Mouse (Mus musculus) forebrain, embryonic 11.5 days (tissue): Measurements from ENCODE around the gene Nme4. TPM values are rescaled to one million over a fixed set of nuclear protein-coding genes. Genes with fewer than 3 reads are reported as not detected.

ENCODE experiments used
- ATAC-seq: fragments of 200-750 bp; cut with Nextera tagmentation; replicated peaks from 2 replicates; pipeline ENCODE4 v1.8.0; 2017; ENCODE audit warnings: moderate TSS enrichment; ENCODE audit not compliant: low FRiP score
- DNase-seq: peaks from one replicate; pipeline ENCODE4 v3.0.0-alpha.2; 2017; ENCODE audit warnings: low spot score
- H3K27ac ChIP-seq: fragments of 300-500 bp; sonication (generic); 2 replicates; pipeline ENCODE4 v1.5.1; 2014; ENCODE audit warnings: low read depth, low read length
- H3K27me3 ChIP-seq: fragments of 300-500 bp; sonication (generic); 2 replicates; pipeline ENCODE4 v1.6.1; 2014; ENCODE audit warnings: mild to moderate bottlenecking, low read length, mixed read lengths; ENCODE audit not compliant: control insufficient read depth, insufficient read depth
- H3K36me3 ChIP-seq: fragments of 300-500 bp; sonication (generic); 2 replicates; pipeline ENCODE4 v1.6.1; 2014; ENCODE audit warnings: mild to moderate bottlenecking, low read length, moderate library complexity, mixed read lengths; ENCODE audit not compliant: control insufficient read depth, insufficient read depth
- H3K4me1 ChIP-seq: fragments of 300-500 bp; sonication (generic); replicated peaks from 2 replicates; pipeline ENCODE4 v1.6.1; 2014; ENCODE audit warnings: low read length, mixed read lengths; ENCODE audit not compliant: control insufficient read depth, insufficient read depth
- H3K4me2 ChIP-seq: fragments of 300-500 bp; sonication (generic); 2 replicates; pipeline ENCODE4 v1.6.1; 2014; ENCODE audit warnings: low read depth, mild to moderate bottlenecking, low read length, moderate library complexity, mixed read lengths; ENCODE audit not compliant: severe bottlenecking
- H3K4me3 ChIP-seq: fragments of 300-500 bp; sonication (generic); 2 replicates; pipeline ENCODE4 v1.5.1; 2014; ENCODE audit warnings: low read depth, low read length
- H3K9ac ChIP-seq: fragments of 300-500 bp; sonication (generic); 2 replicates; pipeline ENCODE4 v1.6.1; 2014; ENCODE audit warnings: low read length
- H3K9me3 ChIP-seq: fragments of 300-500 bp; sonication (generic); 2 replicates; pipeline ENCODE4 v1.6.1; 2016; ENCODE audit warnings: low read length, mixed read lengths; ENCODE audit not compliant: control insufficient read depth
- WGBS: fragments of 180-500 bp; shearing (Covaris S2); extraction: QIAGEN DNeasy Blood & Tissue Kit; methylation state at CpG from one replicate; pipeline ENCODE4 v1.1.7; 2014; 5-methylcytosine and 5-hydroxymethylcytosine counted together
- polyA plus RNA-seq: library from polyadenylated mRNA; unstranded; fragments of >200 nt; fragmentation: Nextera tagmentation; extraction: Ambion mirVana; gene quantifications from 2 replicates; pipeline ENCODE4 v1.2.1, GENCODE M21; 2014

Gene Nme4
- polyA plus RNA-seq, 1 experiment from 2014 or later = 74.6 TPM

DNA sequence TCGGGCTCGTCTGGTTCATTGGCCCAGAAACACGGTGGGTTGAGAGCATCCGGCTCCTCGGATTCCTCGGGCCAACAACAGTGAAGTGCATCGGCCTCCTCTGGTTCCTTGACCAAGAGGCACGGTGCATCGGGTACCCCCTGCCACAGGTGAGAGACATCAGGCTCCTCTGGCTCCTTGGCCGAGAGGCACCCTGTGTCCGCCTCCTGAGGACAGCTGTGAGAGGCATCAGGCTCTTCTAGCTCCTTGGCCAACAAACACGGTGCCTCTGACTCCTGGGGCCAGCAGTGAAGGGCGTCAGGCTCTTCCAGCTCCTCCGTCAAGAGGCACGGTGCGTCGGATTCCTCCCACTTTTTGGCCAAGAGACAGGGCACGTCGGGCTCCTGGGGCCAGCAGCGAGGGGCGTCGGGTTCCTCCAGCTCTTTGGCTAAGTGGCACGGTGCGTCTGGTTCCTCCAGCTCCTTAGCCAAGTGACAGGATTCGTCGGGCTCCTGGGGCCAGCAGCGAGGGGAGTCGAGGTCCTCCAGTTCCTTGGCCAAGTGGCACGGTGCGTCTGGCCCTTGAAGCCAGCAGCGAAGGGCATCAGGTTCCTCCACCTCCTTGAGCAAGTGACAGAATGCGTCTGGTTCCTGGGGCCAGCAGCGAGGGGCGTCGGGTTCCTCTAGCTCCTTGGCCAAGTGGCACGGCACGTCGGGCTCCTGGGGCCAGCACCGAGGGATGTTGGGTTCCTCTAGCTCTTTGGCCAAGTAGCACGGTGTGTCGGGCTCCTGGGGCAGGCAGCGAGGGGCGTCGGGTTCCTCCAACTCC is 27.2 kb downstream of the Nme4 start:
- DNase-seq (peak; percentile 64), ATAC-seq (0 out of 2 replicates have a peak, but pooled peaks have one; percentile 7)
- peak overlapping the region; percentile 83 for H3K9ac ChIP-seq
- WGBS = 2% methylated on average over 44 of the region's 44 CpGs
- no peaks in the 10 kb centered on the region for H3K9me3 ChIP-seq
- no peaks in the 10 kb centered on the region; the same call in 1 of the 2 replicates for H3K27me3 ChIP-seq
- peak overlapping the region; percentile 98 for H3K4me2 ChIP-seq
- H3K36me3 ChIP-seq = 0 out of 2 replicates have a peak, but pooled peaks cover 3% of the 10 kb centered on the region
- H3K4me1 ChIP-seq = peaks cover 13% of the 10 kb centered on the region
- H3K27ac ChIP-seq = no peak overlapping the region
- peak overlapping the region; percentile 72 for H3K4me3 ChIP-seq

DNA sequence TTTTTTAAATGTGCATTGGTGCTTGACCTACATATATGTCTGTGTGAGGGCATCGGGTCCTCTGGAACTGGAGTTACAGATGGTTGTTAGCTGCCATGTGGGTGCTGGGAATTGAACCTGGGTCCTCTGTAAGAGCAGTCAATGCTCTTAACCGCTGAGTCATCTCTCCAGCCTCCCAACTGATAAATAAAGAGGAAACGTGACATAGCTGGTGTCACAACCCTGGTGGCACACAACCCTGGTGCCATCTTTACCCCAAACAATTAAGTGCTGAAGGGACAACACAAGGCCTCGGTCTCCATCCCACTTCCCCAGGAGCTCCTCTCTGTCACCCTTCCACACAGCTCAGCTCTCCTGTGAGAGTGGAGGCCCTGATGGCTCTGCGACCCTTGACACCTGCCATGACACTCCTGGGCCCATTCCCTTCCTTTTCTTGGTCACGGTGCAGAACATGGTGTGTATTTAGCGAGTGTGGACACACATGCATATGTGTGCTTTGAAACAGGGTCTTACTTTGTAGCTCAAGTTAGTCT is 28.8 kb downstream of the Nme4 start:
- WGBS = 92% methylated on average over 7 of the region's 7 CpGs
- Histone ChIP-seq H3K9me3 (no peaks in the 10 kb centered on the region), H3K9ac (no peak overlapping the region; the same call in 1 of the 2 replicates), H3K27ac (no peak overlapping the region), H3K27me3 (no peaks in the 10 kb centered on the region), H3K4me2 (peak overlapping the region; percentile 98), H3K4me3 (peak overlapping the region; percentile 72), H3K36me3 (0 out of 2 replicates have a peak, but pooled peaks cover 3% of the 10 kb centered on the region), H3K4me1 (peaks cover 13% of the 10 kb centered on the region)
- ATAC-seq (no peak), DNase-seq (no peak)

DNA sequence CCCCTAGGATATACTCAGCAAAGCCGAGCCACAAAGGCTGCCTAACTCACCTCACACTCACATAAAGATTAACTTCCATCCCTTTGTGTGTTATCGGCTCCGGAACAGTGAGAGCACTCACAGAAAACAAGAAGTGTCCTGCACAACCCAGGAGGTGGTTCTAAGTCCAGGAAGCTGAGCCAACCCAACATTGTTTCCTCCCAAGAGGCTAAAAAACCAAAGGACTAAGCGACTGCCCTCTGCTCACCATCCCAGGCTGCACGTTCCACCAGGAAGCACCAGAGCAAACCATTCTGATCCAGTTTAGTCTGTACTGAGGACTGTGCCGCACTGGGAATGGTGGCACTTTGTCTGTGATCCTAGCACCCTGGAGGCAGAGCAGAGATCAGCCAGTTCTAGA is 30.5 kb downstream of the Nme4 start:
- DNase-seq = no peak
- no peaks in the 10 kb centered on the region for H3K9me3 ChIP-seq
- no peaks in the 10 kb centered on the region for H3K27me3 ChIP-seq
- 79% methylated on average over 6 of the region's 6 CpGs for WGBS
- no peak overlapping the region for H3K4me3 ChIP-seq
- H3K27ac ChIP-seq = no peak overlapping the region
- no peak for ATAC-seq
- H3K36me3 ChIP-seq = 0 out of 2 replicates have a peak, but pooled peaks cover 3% of the 10 kb centered on the region
- peaks cover 13% of the 10 kb centered on the region for H3K4me1 ChIP-seq
- no peak overlapping the region for H3K9ac ChIP-seq
- 0 out of 2 replicates have a peak overlapping the region, but pooled peaks have one; percentile 6 for H3K4me2 ChIP-seq

DNA sequence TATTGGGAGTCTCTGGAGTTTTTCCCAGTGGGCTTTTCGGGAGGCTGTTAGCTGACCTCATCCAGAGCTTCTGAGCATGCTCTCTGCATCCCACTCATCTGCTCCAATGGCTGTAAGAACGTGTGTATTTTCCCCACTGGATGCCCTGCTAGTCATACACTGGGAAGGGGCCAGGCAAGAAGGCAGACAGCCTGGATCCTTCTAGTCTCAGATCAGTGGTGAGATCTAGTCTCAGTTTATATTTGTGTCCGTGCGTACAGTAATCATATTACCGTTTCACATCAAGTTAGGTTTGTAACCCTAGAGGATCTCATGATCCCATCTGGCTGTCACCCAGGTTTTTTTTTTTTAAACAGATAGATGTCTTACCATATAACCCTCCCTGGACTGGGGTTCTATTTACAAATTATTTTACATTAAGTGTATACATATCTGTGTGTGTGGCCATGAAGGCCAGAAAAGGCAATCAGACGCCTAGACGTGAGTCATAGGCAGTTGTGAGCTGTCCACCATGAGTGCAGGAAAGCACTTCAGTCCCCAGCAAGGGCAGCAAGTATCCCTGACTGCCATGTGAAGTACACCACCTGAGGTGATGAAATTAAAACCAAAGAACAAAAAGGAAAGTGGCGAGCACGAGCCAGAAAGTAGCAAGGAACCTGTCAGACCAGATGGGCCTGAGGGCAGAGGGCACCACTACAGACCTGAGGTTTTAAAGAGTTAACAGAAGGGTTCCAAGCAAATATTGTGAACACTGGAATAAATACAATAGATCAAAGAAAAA is 37.4 kb downstream of the Nme4 start:
- no peak overlapping the region for H3K4me3 ChIP-seq
- DNase-seq = no peak
- no peak overlapping the region for H3K4me2 ChIP-seq
- no peak overlapping the region for H3K9ac ChIP-seq
- no peaks in the 10 kb centered on the region for H3K9me3 ChIP-seq
- H3K27ac ChIP-seq = no peak overlapping the region
- ATAC-seq = no peak
- no peaks in the 10 kb centered on the region for H3K27me3 ChIP-seq
- H3K4me1 ChIP-seq = 0 out of 2 replicates have a peak, but pooled peaks cover 2% of the 10 kb centered on the region
- 84% methylated on average over 9 of the region's 9 CpGs for WGBS
- H3K36me3 ChIP-seq = peaks cover 3% of the 10 kb centered on the region; the same call in 1 of the 2 replicates

DNA sequence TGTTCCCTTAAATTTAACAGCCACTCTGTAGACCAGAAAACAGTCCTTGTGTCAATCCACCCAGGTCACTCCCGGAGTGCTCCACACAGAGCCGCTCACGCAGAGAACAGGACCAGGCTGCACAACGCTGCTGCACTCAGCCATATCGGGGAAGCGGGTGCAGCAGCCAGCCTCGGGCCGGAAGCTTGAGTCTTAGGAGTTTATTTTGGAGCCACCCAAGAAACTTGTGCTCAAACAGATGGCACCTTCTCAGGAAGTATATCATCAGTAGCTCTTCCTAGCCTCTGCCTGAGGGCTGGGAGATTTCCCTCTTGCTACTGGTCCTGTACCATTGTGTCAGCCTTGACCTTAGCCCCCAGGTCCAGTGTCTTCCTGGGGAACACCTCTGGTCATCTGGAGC is 38.1 kb downstream of the Nme4 start:
- no peak overlapping the region for H3K4me3 ChIP-seq
- 94% methylated on average over 8 of the region's 8 CpGs for WGBS

DNA sequence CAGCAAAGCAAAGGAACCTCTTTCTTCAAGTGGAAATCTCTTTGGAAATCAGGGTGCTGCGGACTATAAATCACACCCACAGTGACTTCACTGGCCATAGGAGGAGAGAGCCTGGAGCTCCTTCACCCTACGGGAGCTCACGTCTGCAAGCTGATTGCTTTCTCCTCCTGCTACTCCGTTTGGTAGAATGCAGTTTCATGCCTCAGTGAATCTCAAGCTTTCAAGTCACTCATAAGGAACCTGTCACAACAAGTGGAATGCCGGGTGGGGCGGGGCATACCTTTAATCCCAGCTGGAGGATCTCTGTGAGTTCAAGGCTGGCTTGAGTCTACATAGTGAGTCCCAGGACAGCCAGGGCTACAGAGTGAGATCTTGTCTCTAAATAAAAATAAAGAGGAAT is 40.2 kb downstream of the Nme4 start:
- H3K9ac ChIP-seq = no peak overlapping the region

More for the DNA sequence above, 38.1 kb downstream of the Nme4 start:
- Histone ChIP-seq H3K4me2 (no peak overlapping the region), H3K36me3 (peaks cover 3% of the 10 kb centered on the region; the same call in 1 of the 2 replicates), H3K4me1 (0 out of 2 replicates have a peak, but pooled peaks cover 2% of the 10 kb centered on the region), H3K27ac (no peak overlapping the region), H3K9me3 (no peaks in the 10 kb centered on the region), H3K27me3 (no peaks in the 10 kb centered on the region), H3K9ac (no peak overlapping the region)
- no peak for DNase-seq
- no peak for ATAC-seq

DNA sequence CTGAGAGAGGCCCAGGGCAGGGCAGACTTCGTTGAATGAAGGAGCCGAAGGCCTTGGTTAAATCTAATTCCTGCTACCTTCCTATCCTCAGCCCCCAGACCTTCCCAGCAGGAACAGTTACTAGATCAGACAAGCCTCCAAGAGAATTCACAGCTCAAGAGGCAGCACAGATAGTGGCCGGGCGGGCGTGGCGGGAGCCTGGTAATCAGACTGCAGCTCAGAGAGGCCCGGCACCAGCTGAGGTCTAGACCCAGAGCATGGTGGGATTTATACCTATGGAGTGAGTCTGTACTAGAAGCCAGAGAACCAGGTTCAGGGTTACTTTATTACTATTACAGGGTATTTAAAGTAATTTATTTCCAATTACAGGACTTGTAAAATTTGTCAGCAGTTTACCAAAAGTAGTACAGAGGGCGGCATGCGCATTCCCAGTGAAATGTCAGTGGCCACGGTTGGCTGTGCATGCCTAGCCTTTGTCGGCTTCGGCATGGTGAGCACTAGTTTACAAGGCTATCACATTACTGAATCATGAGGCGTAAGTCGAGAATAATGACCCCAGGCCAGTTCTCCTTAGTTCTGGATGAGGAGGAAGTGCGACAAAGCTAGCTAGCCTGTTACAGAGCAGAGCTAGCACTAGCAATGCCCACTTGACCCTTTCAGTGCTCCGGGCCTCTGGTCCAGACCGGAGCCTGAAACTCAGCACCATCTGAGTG is 41.1 kb downstream of the Nme4 start:
- ATAC-seq (no peak), DNase-seq (no peak)
- peaks cover 3% of the 10 kb centered on the region; the same call in 1 of the 2 replicates for H3K36me3 ChIP-seq

More for the DNA sequence above, 40.2 kb downstream of the Nme4 start:
- H3K27me3 ChIP-seq = no peaks in the 10 kb centered on the region
- ATAC-seq (no peak), DNase-seq (no peak)
- 47% methylated on average over 6 of the region's 6 CpGs for WGBS
- no peaks in the 10 kb centered on the region for H3K9me3 ChIP-seq
- H3K36me3 ChIP-seq = peaks cover 3% of the 10 kb centered on the region; the same call in 1 of the 2 replicates
- H3K4me1 ChIP-seq = 0 out of 2 replicates have a peak, but pooled peaks cover 2% of the 10 kb centered on the region
- H3K4me3 ChIP-seq = no peak overlapping the region
- no peak overlapping the region for H3K4me2 ChIP-seq
- no peak overlapping the region for H3K27ac ChIP-seq

DNA sequence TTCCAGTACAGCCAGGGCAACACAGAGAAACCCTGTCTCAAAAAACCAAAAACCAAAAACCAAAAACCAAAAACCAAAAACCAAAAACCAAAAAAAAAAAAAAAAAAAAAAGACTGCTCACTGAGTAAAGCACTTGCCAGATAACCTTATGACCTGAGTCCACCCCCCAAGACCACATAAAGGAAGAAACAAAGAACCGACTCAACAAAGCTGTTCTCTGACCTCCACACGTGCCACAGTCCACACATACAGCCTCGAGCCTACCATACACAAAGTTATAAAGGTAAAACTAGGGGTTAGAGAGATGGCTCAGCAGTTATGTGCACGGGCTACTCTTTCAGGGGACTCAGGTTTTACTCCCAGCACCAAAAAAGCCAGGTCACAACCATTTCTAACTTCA is 42.7 kb downstream of the Nme4 start:
- Histone ChIP-seq H3K4me3 (no peak overlapping the region), H3K27ac (no peak overlapping the region), H3K9ac (no peak overlapping the region), H3K9me3 (no peaks in the 10 kb centered on the region), H3K27me3 (no peaks in the 10 kb centered on the region), H3K36me3 (no peaks in the 10 kb centered on the region; the same call in 1 of the 2 replicates), H3K4me1 (0 out of 2 replicates have a peak, but pooled peaks cover 2% of the 10 kb centered on the region), H3K4me2 (no peak overlapping the region)
- DNase-seq (no peak), ATAC-seq (no peak)
- 91% methylated on average over 4 of the region's 4 CpGs for whole genome bisulfite sequencing

More for the DNA sequence above, 41.1 kb downstream of the Nme4 start:
- Histone ChIP-seq H3K27me3 (no peaks in the 10 kb centered on the region), H3K4me1 (0 out of 2 replicates have a peak, but pooled peaks cover 2% of the 10 kb centered on the region), H3K27ac (no peak overlapping the region), H3K9me3 (no peaks in the 10 kb centered on the region), H3K4me2 (no peak overlapping the region), H3K4me3 (no peak overlapping the region), H3K9ac (no peak overlapping the region)
- 82% methylated on average over 17 of the region's 17 CpGs for WGBS
